8 mouse cellular contexts compared by ENCODE assay signal in genomic region chr19:53310348-53310747, GRCm38 (mm10). TPM values are rescaled to one million over a fixed set of nuclear protein-coding genes. Genes with fewer than 3 reads are reported as not detected.
DNase-seq lines count a peak whose midpoint lies in the region; ATAC-seq lines count a peak whose summit lies in the region.

Gene Mxi1 (plus strand): TSS chr19:53310518.

- peak; percentile 66 for ATAC-seq in hindbrain, embryonic 14.5 days (ENCODE audit: low FRiP score)

- no peaks in the 10 kb centered on the region for H3K36me3 ChIP-seq in hindbrain, embryonic 14.5 days (replicated peaks; ENCODE audit: control insufficient read depth, insufficient read depth)

- peak within 1 kb of the TSS; percentile 99 for H3K27ac ChIP-seq in hindbrain, embryonic 14.5 days

- H3K4me3 ChIP-seq in hindbrain, embryonic 14.5 days (replicated peaks; ENCODE audit: low read length), result peak within 1 kb of the TSS; percentile 66

- H3K4me1 ChIP-seq in hindbrain, embryonic 14.5 days (replicated peaks; ENCODE audit: control insufficient read depth, insufficient read depth, low read length), result peaks cover 16% of the 10 kb centered on the region

- WGBS in hindbrain, embryonic 14.5 days, result 0% methylated on average over 38 of the region's 38 CpGs

- no peaks in the 10 kb centered on the region for H3K9me3 ChIP-seq in hindbrain, embryonic 14.5 days (ENCODE audit: control insufficient read depth, low read length)

- H3K27me3 ChIP-seq in hindbrain, embryonic 14.5 days (ENCODE audit: control insufficient read depth, insufficient read depth, low read length), result no peaks in the 10 kb centered on the region

- H3K4me2 ChIP-seq in hindbrain, embryonic 14.5 days (replicated peaks), result peak within 1 kb of the TSS; percentile 83

- DNase-seq in T-cell, adult 2 months (ENCODE audit: low spot score), result peak; percentile 25
- DNase-seq in cerebellum, postnatal 4 days (ENCODE audit: low spot score in 2 of 2), result peak; percentile 59 to 75
- peak; percentile 77 for DNase-seq in gastrocnemius, adult 18-20 months (ENCODE audit: low spot score)
- peak; percentile 78 for DNase-seq in hindbrain, embryonic 14.5 days (ENCODE audit: low spot score)
- peak; percentile 85 to 87 for DNase-seq in layer of hippocampus, postnatal 36 days
- peak; percentile 77 for DNase-seq in lung, postnatal 25 days (ENCODE audit: low spot score)
- peak; percentile 77 for DNase-seq in ovary, postnatal 36 days (ENCODE audit: low spot score)
- DNase-seq in thymus, postnatal 4 days, result peak; percentile 67

- H3K9ac ChIP-seq in hindbrain, embryonic 14.5 days, result peak within 1 kb of the TSS; percentile 89

RNA-seq across cellular contexts. Expression of gene Mxi1, which starts in this region (rescaled TPM):
- total RNA-seq in gastrocnemius, adult 18-20 months (2021), result 10 to 100 TPM; 53.1 to 55.9 TPM
- 50.4 and 51.1 TPM in 2 replicates for polyA plus RNA-seq in hindbrain, embryonic 14.5 days (2014; fragmentation: Nextera tagmentation; extraction: Ambion mirVana)
- total RNA-seq in layer of hippocampus, postnatal 36 days (2021), result 10 to 100 TPM; 60.8 to 67.3 TPM

Comparison
In these comparisons a context has a peak if more than half of its experiments do, and no peak if none do; other contexts are left out.
1. Peak in every context shown above with its lines: DNase-seq, ATAC-seq, H3K4me3 ChIP-seq and H3K27ac ChIP-seq.
2. DNase-seq: peak in every context shown above with its lines; median percentile 86 in layer of hippocampus, postnatal 36 days; 78 in hindbrain, embryonic 14.5 days; 77 in gastrocnemius, adult 18-20 months; 77 in lung, postnatal 25 days; 77 in ovary, postnatal 36 days; 67 in cerebellum, postnatal 4 days; 67 in thymus, postnatal 4 days; 25 in T-cell, adult 2 months.